Mouse (Mus musculus) left cerebral cortex, adult 2 months (tissue): ENCODE data around the gene Cdh26. TPM values are rescaled to one million over a fixed set of nuclear protein-coding genes. Genes with fewer than 3 reads are reported as not detected.

Experiments
- DNase-seq, 2 experiments: peaks; one replicate each; pipeline ENCODE4 v3.0.0; 2021 to 2022; ENCODE audit warnings: low spot score in 2 of 2, mixed read lengths in 1 of 2; ENCODE audit errors: extremely low spot score in 1 of 2
- H3K27ac ChIP-seq: fragments of 200-600 bp; 2 replicates; pipeline ENCODE4 v1.8.1; 2022
- H3K4me3 ChIP-seq: fragments of 200-600 bp; 2 replicates; pipeline ENCODE4 v1.8.1; 2022
- CTCF ChIP-seq: fragments of 200-600 bp; IDR thresholded peaks from 2 replicates; pipeline ENCODE4 v1.8.1; 2022; ENCODE audit warnings: antibody characterized with exemption, mild to moderate bottlenecking, moderate library complexity
- intact Hi-C: fragments of 180-260 bp; cut with DNase I; formaldehyde crosslinking; loops from one replicate; pipeline ENCODE4 v1.15.1; 2025
- total RNA-seq, 2 experiments: library from RNA; stranded (reverse); gene quantifications; 2 replicates each; pipeline ENCODE4 v1.2.3; 2021

The Cdh26 gene
- total RNA-seq, 2 experiments from 2014 or later: 0.16 to 0.36 TPM

DNA sequence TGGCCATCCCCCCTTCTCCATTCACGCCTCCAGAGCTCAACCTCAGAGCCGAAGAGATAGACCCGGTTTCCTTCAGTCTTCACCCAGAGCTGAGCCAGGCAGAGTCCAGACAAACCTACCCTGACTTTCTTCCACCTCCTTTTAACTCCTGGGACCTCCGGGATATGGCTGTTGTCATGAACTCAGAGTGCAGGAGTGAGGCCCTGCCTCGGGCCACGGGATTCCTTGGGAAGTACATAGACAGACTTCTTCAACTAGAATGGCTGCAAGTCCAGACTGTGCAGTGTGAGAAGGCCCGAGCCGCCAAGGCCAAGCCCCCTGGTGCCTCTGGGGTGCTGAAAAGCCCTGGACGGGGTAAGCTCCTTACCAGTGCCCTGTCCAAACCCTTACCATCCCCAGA is 9.8 kb upstream of the Cdh26 start:
- H3K27ac ChIP-seq: no peak overlapping the region
- TF ChIP-seq CTCF: no peak
- DNase-seq: peak; percentile 8 to 10
- intact Hi-C loops: loop anchor here (10.0 kb wide), 1 partner anchor 244 kb away; no protein-coding TSS in a partner anchor
- H3K4me3 ChIP-seq: no peak overlapping the region

DNA sequence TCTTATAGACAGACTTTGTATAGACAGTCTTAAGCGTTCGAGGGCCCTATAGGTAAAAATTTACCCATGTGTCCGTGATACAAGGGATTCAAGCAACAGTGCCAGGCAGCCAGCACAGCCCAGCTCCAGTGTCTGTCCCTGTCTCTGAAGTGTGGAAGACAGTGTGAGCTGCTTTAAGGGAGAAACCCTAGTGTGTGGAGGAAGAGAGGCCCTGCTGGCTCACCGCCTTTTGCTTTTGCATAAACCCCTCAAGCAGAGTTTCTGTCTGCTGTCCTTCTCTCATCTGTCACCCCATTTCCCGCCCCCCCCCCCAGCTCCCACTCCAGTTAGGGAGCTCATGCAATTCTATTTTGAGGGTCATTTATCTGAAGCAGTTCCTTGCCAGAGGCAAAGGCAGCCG is 8.7 kb upstream of the Cdh26 start:
- DNase-seq: peak; percentile 7 to 11
- intact Hi-C loops: loop anchor here (10.0 kb wide), 1 partner anchor 243 kb away; no protein-coding TSS in a partner anchor
- no peak overlapping the region for H3K4me3 ChIP-seq
- no peak overlapping the region for H3K27ac ChIP-seq
- no peak for TF ChIP-seq CTCF

DNA sequence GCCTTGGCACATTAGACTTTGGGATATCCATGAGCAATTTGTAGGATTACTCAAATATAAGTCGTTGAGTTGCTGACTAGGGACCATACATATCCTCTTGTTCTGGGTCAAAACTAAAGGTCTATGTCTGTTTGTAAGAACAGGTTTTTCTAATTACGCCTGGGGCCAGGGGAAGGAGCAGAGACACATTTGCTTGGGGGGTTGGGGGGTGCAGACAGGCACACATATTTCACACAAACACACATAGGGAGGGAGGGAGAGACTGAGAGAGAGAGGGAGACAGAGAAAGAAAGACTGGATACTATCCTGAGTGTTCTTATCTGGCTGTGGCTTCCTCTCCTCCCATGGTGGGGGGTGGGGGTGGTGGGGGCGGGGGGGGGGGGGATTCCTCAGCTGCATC is 8.1 kb upstream of the Cdh26 start:
- Histone ChIP-seq H3K4me3 (no peak overlapping the region), H3K27ac (no peak overlapping the region)
- DNase-seq: peak in 1 of 2 experiments; percentile 2
- no peak for TF ChIP-seq CTCF
- intact Hi-C loops: loop anchor here (10.0 kb wide), 1 partner anchor 243 kb away; no protein-coding TSS in a partner anchor

DNA sequence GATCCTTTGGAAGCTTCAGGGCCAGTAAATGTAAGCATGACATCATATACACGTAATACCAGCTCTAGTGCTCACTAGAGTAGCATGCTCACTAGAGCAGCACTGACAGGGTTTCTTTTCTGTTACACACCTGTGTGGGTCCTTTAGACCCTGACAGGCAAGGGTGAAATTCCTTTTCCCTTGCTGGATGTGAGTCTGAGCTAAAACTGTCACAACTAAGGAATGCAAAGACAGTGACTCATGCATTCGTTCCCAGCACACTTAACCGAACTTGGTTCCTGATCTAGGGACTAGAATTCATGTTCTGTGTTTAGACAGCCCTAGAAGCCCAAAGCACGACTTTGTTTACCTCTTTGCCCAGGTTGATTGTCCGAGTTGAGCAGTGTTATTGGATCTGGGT is 7.1 kb upstream of the Cdh26 start:
- Histone ChIP-seq H3K27ac (no peak overlapping the region), H3K4me3 (no peak overlapping the region)
- intact Hi-C loops: loop anchor here (10.0 kb wide), 1 partner anchor 242 kb away; no protein-coding TSS in a partner anchor
- peak; percentile 4 to 5 for DNase-seq
- no peak for TF ChIP-seq CTCF

DNA sequence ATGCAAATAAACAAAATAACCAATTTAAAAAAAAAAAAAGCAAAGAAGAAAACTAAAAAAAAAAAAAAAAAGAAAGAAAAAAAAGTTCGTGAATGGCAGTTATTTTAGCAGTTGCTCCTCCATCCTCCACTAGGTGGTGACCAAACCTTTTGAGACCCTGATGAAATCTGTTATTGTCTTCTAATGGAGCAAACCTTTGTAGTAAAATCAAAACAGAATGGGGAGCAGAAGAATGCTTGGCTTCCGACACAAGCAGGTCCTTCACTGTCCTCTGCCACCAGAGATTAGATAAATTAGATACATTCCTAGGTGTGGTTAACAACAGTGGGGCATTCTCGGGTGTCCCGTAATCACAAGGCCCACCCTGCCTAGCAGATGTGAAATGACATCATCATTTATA is 4.1 kb upstream of the Cdh26 start:
- no peak overlapping the region for H3K27ac ChIP-seq
- H3K4me3 ChIP-seq: no peak overlapping the region
- peak; percentile 11 to 33 for DNase-seq
- intact Hi-C loops: loop anchor here (5.0 to 10.0 kb wide), 2 partner anchors 81 to 239 kb away; no protein-coding TSS in a partner anchor
- peak; percentile 71 for TF ChIP-seq CTCF

DNA sequence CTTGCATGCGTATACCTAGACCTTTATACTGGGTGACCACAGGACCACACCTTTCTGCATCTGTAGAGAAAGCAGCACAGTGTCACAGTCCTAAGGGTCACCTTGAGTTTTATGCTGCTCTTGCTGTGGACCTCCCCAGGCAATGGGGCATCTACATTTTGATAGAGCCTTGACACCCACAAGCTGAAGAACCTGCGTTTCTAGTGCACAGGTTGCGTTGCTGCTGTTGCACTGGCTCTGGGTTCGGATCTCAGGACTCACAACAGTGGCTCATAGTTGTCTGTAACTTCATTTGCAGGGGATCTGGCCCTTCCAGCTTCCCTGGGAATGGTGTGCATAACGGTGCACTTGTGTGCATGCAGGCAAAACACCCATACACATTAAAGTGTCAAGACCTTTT is 3.1 kb upstream of the Cdh26 start:
- DNase-seq: peak in 1 of 2 experiments; percentile 1
- TF ChIP-seq CTCF: no peak
- Histone ChIP-seq H3K27ac (no peak overlapping the region), H3K4me3 (no peak overlapping the region)
- intact Hi-C loops: loop anchor here (5.0 to 10.0 kb wide), 2 partner anchors 80 to 238 kb away; no protein-coding TSS in a partner anchor

DNA sequence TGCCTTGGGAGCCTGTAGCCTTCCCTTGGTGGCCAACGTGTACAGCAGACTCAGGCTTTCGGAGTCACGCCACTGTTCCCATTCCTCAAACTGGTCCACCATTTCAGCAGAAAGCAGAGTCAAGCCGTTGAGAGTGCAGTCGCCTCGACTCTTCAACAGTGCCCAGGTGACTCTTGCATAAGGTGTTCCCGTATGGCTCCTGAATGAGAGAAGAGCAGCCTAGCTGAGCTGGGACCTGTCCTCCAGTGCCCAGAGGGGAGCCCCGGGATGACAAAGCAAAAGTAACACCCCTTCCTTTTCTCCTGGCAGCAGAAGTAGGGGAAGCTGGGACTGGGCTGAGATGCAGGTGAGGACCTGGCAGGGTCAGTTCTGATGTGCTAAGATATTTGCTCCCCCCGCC is 2.1 kb upstream of the Cdh26 start:
- H3K27ac ChIP-seq: no peak overlapping the region
- intact Hi-C loops: loop anchor here (5.0 to 10.0 kb wide), 2 partner anchors 79 to 237 kb away; no protein-coding TSS in a partner anchor
- no peak overlapping the region for H3K4me3 ChIP-seq
- DNase-seq: no peak
- TF ChIP-seq CTCF: no peak

DNA sequence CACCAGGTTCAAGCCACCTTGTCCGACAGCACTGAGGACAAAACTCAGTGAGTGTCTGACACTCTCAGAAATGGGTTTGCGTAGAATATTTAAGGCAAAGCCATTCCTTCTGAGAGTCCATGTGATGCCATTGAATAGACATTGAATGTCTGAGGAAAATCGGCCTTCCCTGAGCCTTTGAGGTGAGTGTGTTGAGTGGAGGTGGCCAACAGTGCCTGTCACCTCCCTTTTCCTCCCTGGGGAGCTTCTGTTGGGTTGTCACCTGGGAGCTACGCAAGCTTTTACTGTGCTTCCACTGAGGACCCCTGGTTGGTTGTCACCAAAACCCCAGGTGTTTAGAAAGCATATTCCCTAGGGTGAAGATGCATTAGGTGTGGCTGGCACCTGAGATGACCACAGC is 1.7 kb upstream of the Cdh26 start:
- TF ChIP-seq CTCF: no peak
- intact Hi-C loops: loop anchor here (5.0 to 10.0 kb wide), 2 partner anchors 79 to 236 kb away; no protein-coding TSS in a partner anchor
- no peak for DNase-seq

DNA sequence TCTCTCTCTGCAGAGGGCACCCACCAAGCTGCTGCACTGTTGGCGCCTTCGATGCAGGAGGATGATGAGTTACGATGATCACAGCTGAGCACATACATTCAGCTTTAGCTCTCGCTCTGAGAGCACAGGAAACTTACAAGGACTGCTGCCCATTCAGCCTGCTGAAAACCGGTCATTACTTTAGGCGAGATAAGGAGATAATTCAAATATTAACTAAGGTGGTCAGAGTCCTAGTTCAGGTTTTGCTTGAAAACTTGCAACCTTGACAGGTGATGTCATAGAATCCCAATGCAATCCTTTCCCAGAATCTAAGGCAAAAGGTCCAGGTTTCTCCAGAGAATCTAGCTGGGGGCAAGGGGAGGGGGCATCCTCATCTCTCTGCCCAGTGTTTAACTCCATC is 905 bp upstream of the Cdh26 start:
- DNase-seq: no peak
- Histone ChIP-seq H3K4me3 (no peak overlapping the region), H3K27ac (no peak overlapping the region)
- intact Hi-C loops: loop anchor here (5.0 to 10.0 kb wide), 2 partner anchors 78 to 235 kb away; no protein-coding TSS in a partner anchor
- no peak for TF ChIP-seq CTCF

More for the DNA sequence above, 1.7 kb upstream of the Cdh26 start:
- H3K27ac ChIP-seq: no peak overlapping the region
- no peak overlapping the region for H3K4me3 ChIP-seq

DNA sequence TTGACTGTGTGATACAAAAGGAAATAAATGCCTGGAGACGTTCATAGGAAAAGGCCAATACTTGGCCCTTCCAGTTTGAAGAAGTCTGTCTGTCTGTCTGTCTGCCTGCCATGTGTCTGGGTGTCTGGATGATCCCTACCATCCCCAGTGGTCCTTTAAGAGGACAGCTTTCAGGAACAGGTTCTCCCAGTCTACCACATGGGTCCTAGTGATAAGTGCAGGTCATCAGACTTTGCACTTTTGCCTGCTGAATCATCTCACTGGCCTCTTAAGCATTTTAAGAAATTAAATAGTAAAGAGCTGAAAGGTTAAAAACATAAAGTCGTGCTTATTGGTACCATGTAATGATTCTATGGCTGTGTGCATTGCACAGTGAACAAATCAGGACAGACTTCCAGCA is 3.2 kb downstream of the Cdh26 start:
- H3K27ac ChIP-seq: no peak overlapping the region
- no peak overlapping the region for H3K4me3 ChIP-seq
- no peak for TF ChIP-seq CTCF
- DNase-seq: no peak
- intact Hi-C loops: no loop called here

DNA sequence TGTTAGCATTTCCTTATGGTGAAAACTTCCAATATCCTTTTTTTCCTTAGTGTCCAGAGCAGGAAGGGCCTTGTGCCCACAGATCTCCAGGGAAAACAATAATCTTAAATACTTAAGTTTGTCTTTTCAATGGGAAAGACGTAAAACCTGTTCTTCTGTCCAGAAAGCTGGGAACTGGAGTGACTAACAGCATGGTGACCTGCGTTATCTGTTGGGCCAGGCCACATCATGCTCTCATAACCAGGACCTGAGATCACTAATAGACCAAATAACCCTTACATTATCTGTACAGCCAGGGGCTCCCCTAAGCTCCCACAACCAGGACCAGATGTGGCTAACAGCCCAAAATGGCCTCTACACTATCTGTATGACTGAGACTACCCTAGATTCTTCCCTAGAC is 3.6 kb downstream of the Cdh26 start:
- TF ChIP-seq CTCF: no peak
- intact Hi-C loops: no loop called here
- DNase-seq: no peak

DNA sequence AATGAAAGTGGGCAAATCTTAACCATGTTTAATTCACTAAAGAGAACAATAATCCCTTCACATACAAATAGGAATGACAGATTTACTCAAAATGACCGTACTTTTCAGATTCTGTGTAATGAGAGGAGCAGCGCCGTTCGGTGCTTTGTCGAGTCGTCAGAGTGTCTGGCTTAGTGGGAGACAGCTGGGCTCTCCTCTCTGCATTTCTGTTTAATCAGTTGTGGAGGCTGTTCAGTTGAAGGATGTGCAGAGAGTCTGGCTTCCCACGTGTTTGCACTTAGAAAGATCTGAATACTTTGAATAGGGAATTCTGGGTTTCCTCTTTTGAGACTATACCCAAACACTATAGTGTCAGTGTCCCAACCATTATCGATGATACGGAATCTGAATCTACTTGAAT is 7.0 kb downstream of the Cdh26 start:
- H3K27ac ChIP-seq: no peak overlapping the region
- intact Hi-C loops: no loop called here
- no peak overlapping the region for H3K4me3 ChIP-seq
- no peak for DNase-seq
- TF ChIP-seq CTCF: no peak

More for the DNA sequence above, 3.6 kb downstream of the Cdh26 start:
- Histone ChIP-seq H3K27ac (no peak overlapping the region), H3K4me3 (no peak overlapping the region)

DNA sequence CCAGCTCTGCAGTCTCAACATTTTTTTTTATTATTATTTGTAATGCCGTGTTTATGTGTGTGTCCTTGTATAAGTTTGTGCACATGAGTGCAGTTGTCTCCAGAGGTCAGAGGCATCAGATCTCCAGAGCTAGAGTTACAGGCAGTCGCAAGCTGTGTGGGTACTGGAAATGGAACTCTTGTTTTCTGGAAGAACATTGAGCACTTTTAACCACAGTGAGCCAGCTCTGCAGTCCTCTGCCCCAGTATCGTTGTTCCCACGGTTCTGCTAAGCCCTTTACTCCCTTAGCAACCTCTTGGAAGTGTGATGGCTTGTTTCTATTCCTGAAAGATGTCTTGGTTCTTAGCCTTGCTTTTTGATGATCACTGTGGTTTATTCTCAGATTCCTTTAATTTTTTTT is 19.1 kb downstream of the Cdh26 start:
- Histone ChIP-seq H3K27ac (no peak overlapping the region), H3K4me3 (no peak overlapping the region)
- no peak for DNase-seq
- intact Hi-C loops: no loop called here
- no peak for TF ChIP-seq CTCF
